In the genomic region with DNA sequence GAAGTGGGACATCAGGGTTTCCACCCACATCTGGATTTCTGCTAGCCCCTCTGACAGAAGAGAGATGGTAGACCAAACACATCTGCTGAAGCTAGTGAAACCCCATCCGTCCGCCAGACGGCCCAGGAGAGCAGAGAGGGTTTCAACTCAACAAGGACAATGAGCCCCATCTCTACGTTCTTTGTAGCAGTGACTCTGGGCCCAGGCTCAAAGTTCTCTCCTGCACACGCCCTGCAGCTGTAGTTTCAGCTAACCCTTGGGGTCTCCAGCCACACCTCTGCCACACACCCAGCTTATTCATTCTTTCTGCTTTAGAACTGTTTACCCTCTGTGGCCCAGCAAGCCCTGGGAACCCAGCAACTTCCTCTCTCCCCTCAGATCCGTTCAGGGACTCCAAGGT, we compare ENCODE assay signal across 25 mouse cellular contexts. TPM values are rescaled to one million over a fixed set of nuclear protein-coding genes. Genes with fewer than 3 reads are reported as not detected.
"Had no signal": no experiment of that assay in that cellular context is flagged by ENCODE, and none has a peak within 500 bp of the region (broad histone marks: within the 10 kb centered on the region; RNA-seq: fewer than 3 reads in every experiment).

No protein-coding gene starts in this region.

- DNase-seq: gastrocnemius, postnatal 14 days; gastrocnemius, postnatal 36 days; heart, adult 11 months; heart, adult 2 months; heart, postnatal 14 days; heart, postnatal 36 days; kidney, adult 11 months; kidney, adult 2 months; kidney, postnatal 14 days; kidney, postnatal 36 days; layer of hippocampus, adult 9-11 months; liver; liver, embryonic 13.5 days had no signal

- H3K27ac ChIP-seq: heart, adult 2 months; heart, embryonic 13.5 days; heart, embryonic 15.5 days; hindbrain, embryonic 13.5 days; hindbrain, embryonic 15.5 days; hindbrain, postnatal 0 days; left cerebral cortex, adult 2 months; limb, embryonic 10.5 days; limb, embryonic 12.5 days; liver, embryonic 13.5 days; liver, embryonic 15.5 days had no signal

- H3K4me1 ChIP-seq: hindbrain, embryonic 13.5 days; hindbrain, embryonic 15.5 days; limb, embryonic 10.5 days; limb, embryonic 12.5 days; liver, embryonic 13.5 days; liver, embryonic 15.5 days had no signal

- H3K27me3 ChIP-seq: hindbrain, embryonic 15.5 days; liver, embryonic 15.5 days had no signal

- H3K36me3 ChIP-seq: heart, embryonic 13.5 days; heart, embryonic 15.5 days; hindbrain, embryonic 13.5 days; hindbrain, embryonic 15.5 days; limb, embryonic 10.5 days; limb, embryonic 12.5 days; liver, embryonic 13.5 days; liver, embryonic 15.5 days had no signal

- ATAC-seq: hindbrain, postnatal 0 days had no signal

- H3K4me2 ChIP-seq: heart, embryonic 11.5 days; heart, embryonic 13.5 days; heart, embryonic 15.5 days; hindbrain, embryonic 13.5 days; hindbrain, embryonic 15.5 days; limb, embryonic 12.5 days; liver, embryonic 11.5 days; liver, embryonic 13.5 days; liver, embryonic 15.5 days had no signal

- H3K4me3 ChIP-seq: heart, adult 2 months; heart, embryonic 13.5 days; heart, embryonic 15.5 days; hindbrain, embryonic 13.5 days; hindbrain, embryonic 15.5 days; left cerebral cortex, adult 2 months; limb, embryonic 10.5 days; limb, embryonic 12.5 days; liver, embryonic 13.5 days; liver, embryonic 15.5 days had no signal

- H3K9me3 ChIP-seq: heart, embryonic 13.5 days; heart, embryonic 15.5 days; hindbrain, embryonic 13.5 days; hindbrain, embryonic 15.5 days; limb, embryonic 10.5 days; limb, embryonic 12.5 days; liver, embryonic 13.5 days; liver, embryonic 15.5 days had no signal

- H3K9ac ChIP-seq: heart, embryonic 13.5 days; heart, embryonic 15.5 days; hindbrain, embryonic 13.5 days; hindbrain, embryonic 15.5 days; limb, embryonic 12.5 days; liver, embryonic 13.5 days; liver, embryonic 15.5 days had no signal

RNA-seq across cellular contexts. Expression of a gene that starts 10.4 kb away (rescaled TPM):
- polyA plus RNA-seq: heart, embryonic 11.5 days; heart, embryonic 13.5 days; heart, postnatal 0 days; limb, embryonic 10.5 days; liver, embryonic 13.5 days had no signal
